Mouse (Mus musculus) cerebellum, adult 2 months (tissue): ENCODE measurements around the gene Man1c1.

Experiments
- CTCF ChIP-seq: fragments of 200-500 bp; IDR thresholded peaks from 2 replicates; pipeline ENCODE4 v1.5.1; 2011; ENCODE audit warnings: low read depth, mild to moderate bottlenecking, control low read depth, low read length, moderate library complexity, borderline replicate concordance; ENCODE audit not compliant: insufficient read depth
- POLR2A ChIP-seq: fragments of 200-500 bp; IDR thresholded peaks from 2 replicates; pipeline ENCODE4 v1.6.1; 2011; ENCODE audit warnings: low read length, control low read depth, borderline replicate concordance; ENCODE audit not compliant: insufficient read depth

GRCm38 (mm10) chr4:134553631-134554030, 150.5 kb downstream of the Man1c1 start:
- peak; percentile 60 for TF ChIP-seq CTCF
- no peak for TF ChIP-seq POLR2A
